9 mouse cellular contexts compared by ENCODE assay signal in the genomic region with DNA sequence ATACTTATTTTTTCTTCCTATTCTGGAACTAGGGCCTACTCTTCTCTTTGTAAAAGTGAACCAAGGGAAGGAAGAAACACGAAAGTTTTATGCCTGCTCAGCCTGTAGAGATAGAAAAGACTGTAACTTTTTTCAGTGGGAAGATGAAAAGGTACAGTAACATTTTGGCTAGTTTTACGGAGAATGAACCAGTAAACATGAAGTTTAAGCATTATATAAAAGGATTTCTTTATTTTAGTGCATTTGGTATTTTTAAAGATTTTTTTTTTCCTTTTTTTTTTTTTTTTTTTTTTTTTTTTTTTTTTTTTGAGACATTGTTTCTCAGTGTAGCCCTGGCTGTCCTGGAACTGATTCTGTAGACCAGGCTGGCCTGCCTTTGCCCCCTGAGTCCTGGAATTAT. TPM values are rescaled to one million over a fixed set of nuclear protein-coding genes. Genes with fewer than 3 reads are reported as not detected.
A peak's percentile ranks its signal among the peaks of the same experiment; 100 is the strongest.
DNase-seq lines count a peak whose midpoint lies in the region; ATAC-seq and TF ChIP-seq lines count a peak whose summit lies in the region.
"Had no signal": no experiment of that assay in that cellular context is flagged by ENCODE, and none has a peak within 500 bp of the region (broad histone marks: within the 10 kb centered on the region; RNA-seq: fewer than 3 reads in every experiment).

No protein-coding gene starts in this region.

- TF ChIP-seq CTCF in G1E (IDR thresholded peaks at IDR 0.05; ENCODE audit: low read depth, low read length) = no peak
- no peak for TF ChIP-seq CTCF in forebrain, postnatal 0 days (IDR thresholded peaks at IDR 0.05; ENCODE audit: low read depth)
- no peak for TF ChIP-seq CTCF in liver, postnatal 0 days (IDR thresholded peaks at IDR 0.05; ENCODE audit: low read depth)

- H3K9me3 ChIP-seq in kidney, embryonic 15.5 days (replicated peaks) = no peaks in the 10 kb centered on the region
- H3K9me3 ChIP-seq in G1E (replicated peaks) = no peaks in the 10 kb centered on the region
- no peaks in the 10 kb centered on the region for H3K9me3 ChIP-seq in forebrain, postnatal 0 days (ENCODE audit: low read length)
- no peaks in the 10 kb centered on the region for H3K9me3 ChIP-seq in liver, postnatal 0 days (ENCODE audit: low read length)

- ATAC-seq in kidney, embryonic 15.5 days (replicated peaks; ENCODE audit: low FRiP score) = no peak
- no peak for ATAC-seq in G1E (ENCODE audit: extremely low read depth, insufficient number of reproducible peaks, low FRiP score, poor library complexity, severe bottlenecking)
- no peak for ATAC-seq in forebrain, postnatal 0 days
- ATAC-seq in liver, postnatal 0 days = no peak

- 80% methylated on average over 2 of the region's 2 CpGs for WGBS in kidney, embryonic 15.5 days
- 70% methylated on average over 2 of the region's 2 CpGs for WGBS in forebrain, postnatal 0 days
- WGBS in liver, postnatal 0 days (ENCODE audit: insufficient replicate concordance) = 75% methylated on average over 2 of the region's 2 CpGs

- no peak for DNase-seq in kidney, postnatal 25 days
- DNase-seq in G1E (ENCODE audit: low spot score) = no peak
- no peak for DNase-seq in forebrain, postnatal 0 days
- no peak for DNase-seq in liver, postnatal 0 days
- DNase-seq in adrenal gland, adult 18-20 months (ENCODE audit: low spot score in 2 of 2) = no peak
- DNase-seq in adrenal gland, adult (ENCODE audit: inconsistent age in 2 of 2, low spot score in 1 of 2) = no peak
- DNase-seq in thymus, postnatal 36 days = no peak
- DNase-seq: cerebellum, adult 11 months had no signal

- no peaks in the 10 kb centered on the region for H3K4me1 ChIP-seq in kidney, embryonic 15.5 days
- peaks cover 45% of the 10 kb centered on the region for H3K4me1 ChIP-seq in G1E (ENCODE audit: insufficient read depth, low read depth, low read length)
- H3K4me1 ChIP-seq in forebrain, postnatal 0 days (ENCODE audit: insufficient read depth) = no peaks in the 10 kb centered on the region
- H3K4me1 ChIP-seq in liver, postnatal 0 days (ENCODE audit: insufficient read depth) = peaks cover 3% of the 10 kb centered on the region

- TF ChIP-seq EP300 in liver, postnatal 0 days (IDR thresholded peaks at IDR 0.05; ENCODE audit: low read depth) = no peak

- H3K4me2 ChIP-seq in kidney, embryonic 15.5 days = peak overlapping the region; percentile 67
- peak overlapping the region; percentile 69; the same call in 1 of the 2 replicates for H3K4me2 ChIP-seq in forebrain, postnatal 0 days (ENCODE audit: low read depth)
- H3K4me2 ChIP-seq in liver, postnatal 0 days (ENCODE audit: low read depth, low read length) = peak overlapping the region; percentile 72

- peaks cover 23% of the 10 kb centered on the region; the same call in 1 of the 2 replicates for H3K36me3 ChIP-seq in kidney, embryonic 15.5 days
- H3K36me3 ChIP-seq in G1E (replicated peaks) = peaks cover 28% of the 10 kb centered on the region
- 0 out of 2 replicates have a peak, but pooled peaks cover 8% of the 10 kb centered on the region for H3K36me3 ChIP-seq in forebrain, postnatal 0 days (ENCODE audit: insufficient read depth)
- 0 out of 2 replicates have a peak, but pooled peaks cover 2% of the 10 kb centered on the region for H3K36me3 ChIP-seq in liver, postnatal 0 days (replicated peaks; ENCODE audit: insufficient read depth, low read length)

- H3K9ac ChIP-seq in kidney, embryonic 15.5 days = no peak overlapping the region
- H3K9ac ChIP-seq in forebrain, postnatal 0 days = no peak overlapping the region
- H3K9ac ChIP-seq in liver, postnatal 0 days (replicated peaks) = no peak overlapping the region

- no peaks in the 10 kb centered on the region for H3K27me3 ChIP-seq in kidney, embryonic 15.5 days
- no peaks in the 10 kb centered on the region for H3K27me3 ChIP-seq in G1E (ENCODE audit: insufficient read depth, low read length)
- no peaks in the 10 kb centered on the region for H3K27me3 ChIP-seq in forebrain, postnatal 0 days (ENCODE audit: insufficient read depth, low read length)
- no peaks in the 10 kb centered on the region for H3K27me3 ChIP-seq in liver, postnatal 0 days (ENCODE audit: insufficient read depth, low read length)

- H3K4me3 ChIP-seq in kidney, embryonic 15.5 days (replicated peaks) = peak overlapping the region; percentile 73; the same call in 1 of the 2 replicates
- peak overlapping the region; percentile 98; the same call in 1 of the 2 replicates for H3K4me3 ChIP-seq in G1E (ENCODE audit: low read depth, low read length)
- no peak overlapping the region for H3K4me3 ChIP-seq in forebrain, postnatal 0 days (ENCODE audit: low read depth, low read length)
- peak overlapping the region; percentile 77; the same call in 1 of the 2 replicates for H3K4me3 ChIP-seq in liver, postnatal 0 days (ENCODE audit: low read depth, low read length)

- H3K27ac ChIP-seq in kidney, embryonic 15.5 days = no peak overlapping the region
- H3K27ac ChIP-seq in forebrain, postnatal 0 days (ENCODE audit: low read depth, low read length) = no peak overlapping the region
- H3K27ac ChIP-seq in liver, postnatal 0 days (ENCODE audit: low read depth) = no peak overlapping the region

RNA-seq across cellular contexts. Expression of gene Zcchc4, which starts 8.7 kb away (rescaled TPM):
- polyA plus RNA-seq in kidney, embryonic 15.5 days (2015; fragmentation: Nextera tagmentation; extraction: Ambion mirVana) = 17.7 and 18.3 TPM in 2 replicates
- total RNA-seq in G1E (2014; fragmentation: Nextera tagmentation) = 76.8 and 87.4 TPM in 2 replicates
- total RNA-seq in G1E (2017) = 48.1 and 51.1 TPM in 2 replicates
- polyA plus RNA-seq in G1E (2012) = 12.4 and 13.1 TPM in 2 replicates
- 10.6 and 11.0 TPM in 2 replicates for total RNA-seq in forebrain, postnatal 0 days (2014; rRNA removed)
- polyA plus RNA-seq in forebrain, postnatal 0 days (2015; fragmentation: Nextera tagmentation; extraction: Ambion mirVana) = 3.9 and 6.8 TPM in 2 replicates
- polyA plus RNA-seq in liver, postnatal 0 days (2015; fragmentation: Nextera tagmentation; extraction: Ambion mirVana) = 2.6 and 3.6 TPM in 2 replicates
- total RNA-seq in adrenal gland, adult 18-20 months (2021) = 1 to 10 TPM; 7.6 to 9.4 TPM

RNA-seq across cellular contexts. Expression of gene Pi4k2b, which starts 42.6 kb away (rescaled TPM):
- 22.4 and 23.7 TPM in 2 replicates for polyA plus RNA-seq in kidney, embryonic 15.5 days (2015; fragmentation: Nextera tagmentation; extraction: Ambion mirVana)
- total RNA-seq in G1E (2014; fragmentation: Nextera tagmentation) = 38.1 and 49.1 TPM in 2 replicates
- total RNA-seq in G1E (2017) = 74.7 and 79.9 TPM in 2 replicates
- 22.7 and 32.5 TPM in 2 replicates for polyA plus RNA-seq in G1E (2012)
- total RNA-seq in forebrain, postnatal 0 days (2014; rRNA removed) = 5.0 and 6.4 TPM in 2 replicates
- 1.7 and 2.0 TPM in 2 replicates for polyA plus RNA-seq in forebrain, postnatal 0 days (2015; fragmentation: Nextera tagmentation; extraction: Ambion mirVana)
- polyA plus RNA-seq in liver, postnatal 0 days (2015; fragmentation: Nextera tagmentation; extraction: Ambion mirVana) = 16.8 and 18.4 TPM in 2 replicates
- total RNA-seq in adrenal gland, adult 18-20 months (2021) = 10 to 100 TPM; 10.5 to 13.9 TPM

RNA-seq across cellular contexts. Expression of gene Anapc4, which starts 49.9 kb away (rescaled TPM):
- polyA plus RNA-seq in kidney, embryonic 15.5 days (2015; fragmentation: Nextera tagmentation; extraction: Ambion mirVana) = 103 TPM in 2 replicates
- total RNA-seq in G1E (2014; fragmentation: Nextera tagmentation) = 72.5 and 79.2 TPM in 2 replicates
- total RNA-seq in G1E (2017) = 120 and 132 TPM in 2 replicates
- 7.8 and 8.7 TPM in 2 replicates for polyA plus RNA-seq in G1E (2012)
- 65.0 and 76.6 TPM in 2 replicates for total RNA-seq in forebrain, postnatal 0 days (2014; rRNA removed)
- 62.7 and 78.1 TPM in 2 replicates for polyA plus RNA-seq in forebrain, postnatal 0 days (2015; fragmentation: Nextera tagmentation; extraction: Ambion mirVana)
- 17.6 and 18.1 TPM in 2 replicates for polyA plus RNA-seq in liver, postnatal 0 days (2015; fragmentation: Nextera tagmentation; extraction: Ambion mirVana)
- 10 to 100 TPM; 43.7 to 50.2 TPM for total RNA-seq in adrenal gland, adult 18-20 months (2021)
